Mouse (Mus musculus) macrophage (primary cell): Measurements from ENCODE around the gene Ndufs4. TPM values are rescaled to one million over a fixed set of nuclear protein-coding genes. Genes with fewer than 3 reads are reported as not detected.

Experiments used
- H3K27ac ChIP-seq: fragments of 350-480 bp; formaldehyde crosslinking; 2 replicates; pipeline ENCODE4 v1.9.0; 2021
- H3K36me3 ChIP-seq: fragments of 350-480 bp; formaldehyde crosslinking; 2 replicates; pipeline ENCODE4 v1.9.0; 2021; ENCODE audit errors: inconsistent target
- H3K4me3 ChIP-seq: fragments of 350-480 bp; formaldehyde crosslinking; 2 replicates; pipeline ENCODE4 v1.9.0; 2021; ENCODE audit errors: inconsistent target
- H3K79me2 ChIP-seq: fragments of 350-480 bp; formaldehyde crosslinking; 2 replicates; pipeline ENCODE4 v1.9.0; 2021; ENCODE audit errors: inconsistent target
- WGBS: methylation state at CpG from one replicate; pipeline ENCODE4 v1.1.7; 2026; ENCODE audit warnings: inconsistent platforms; ENCODE audit not compliant: missing documents; 5-methylcytosine and 5-hydroxymethylcytosine counted together
- polyA plus RNA-seq: library from polyadenylated mRNA; stranded (reverse); fragments of 250-400 nt; gene quantifications from 3 replicates; pipeline ENCODE4 v1.2.4, GENCODE M21; 2018; ENCODE audit warnings: inconsistent platforms
- total RNA-seq, 78 experiments: library from RNA; depleted of rRNA; stranded (reverse); fragments of 250-400 nt; gene quantifications; 1 replicate in 9 of 78; 2 replicates in 24 of 78; 3 replicates in 43 of 78; 4 replicates in 2 of 78; pipeline ENCODE4 v1.2.4; 2018; ENCODE audit warnings: inconsistent platforms in 56 of 78

The Ndufs4 gene
- total RNA-seq (2018; cell fraction: chromatin; rRNA removed): 10 to 100 TPM; 16.7 to 48.1 (median 28.8) TPM
- total RNA-seq (2018; cell fraction: cytosol; rRNA removed): 10 to 100 TPM; 52.6 to 89.9 (median 69.8) TPM
- 10 to 100 TPM; 19.2 to 45.6 (median 31.5) TPM for total RNA-seq (2018; cell fraction: nucleus; rRNA removed)
- 33.9 to 65.2 TPM (median 41.5 TPM) in 3 replicates for polyA plus RNA-seq

DNA sequence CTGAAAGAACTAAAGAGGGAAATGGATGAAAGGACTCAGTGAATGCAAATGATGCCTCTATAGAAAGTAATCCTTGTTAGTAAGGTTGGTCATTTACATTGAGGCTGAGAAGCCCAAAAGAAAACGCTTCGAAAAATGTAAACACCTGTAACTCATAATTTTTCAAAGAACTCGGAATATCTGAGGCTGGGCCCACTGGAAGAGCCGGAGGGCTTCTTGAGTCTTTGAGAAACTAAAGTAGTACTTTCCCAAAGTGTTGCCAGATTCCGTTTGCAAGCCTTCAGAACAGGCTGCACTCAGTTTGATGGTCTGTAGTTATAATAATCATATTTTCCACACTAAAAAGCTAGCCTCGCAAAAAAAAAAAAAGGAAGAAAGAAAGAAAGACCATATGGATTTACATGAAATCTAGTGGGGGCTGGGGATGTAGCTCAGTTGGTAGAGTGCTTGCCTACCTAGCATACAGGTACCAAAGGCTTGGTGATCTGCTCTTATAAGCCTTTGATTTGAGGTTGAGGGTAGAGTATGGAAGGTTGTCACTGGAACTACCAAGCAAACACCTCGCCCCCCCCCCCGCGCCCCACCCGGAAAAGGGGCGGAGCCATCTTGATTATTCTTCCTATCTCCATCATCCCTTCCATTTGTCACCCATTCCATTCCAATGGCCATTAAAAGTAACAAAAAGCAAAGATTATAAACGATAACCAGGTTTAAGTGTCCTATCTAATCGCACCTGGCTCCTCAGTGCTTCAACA lies at the start of gene Ndufs4:
Gene Ndufs4, minus strand, starts transcription at position 48 of the 755 bp plus-strand sequence.
- H3K4me3 ChIP-seq: peak within 1 kb of the TSS; percentile 89

DNA sequence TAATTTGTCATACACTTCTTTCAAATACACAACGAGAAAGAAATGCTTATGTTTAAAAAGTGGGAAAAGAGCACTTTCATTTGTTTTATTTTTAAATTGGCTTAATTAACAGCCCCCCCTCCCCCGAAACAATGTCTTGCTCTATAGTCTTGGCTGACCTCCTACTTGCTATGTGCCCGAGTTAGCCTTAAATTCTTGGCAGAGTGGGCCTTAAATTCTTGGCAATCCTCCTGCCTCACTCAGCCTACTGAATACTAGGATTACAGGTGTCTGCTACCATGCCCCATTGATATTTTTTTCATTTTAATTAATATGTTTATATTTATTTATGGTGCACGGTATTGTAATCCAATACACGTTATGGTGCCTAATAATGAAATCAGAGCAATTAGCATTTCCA lies 44.4 kb upstream of the Ndufs4 start:
- H3K79me2 ChIP-seq: no peaks in the 10 kb centered on the region
- no peaks in the 10 kb centered on the region for H3K36me3 ChIP-seq
- H3K27ac ChIP-seq: no peak overlapping the region
- WGBS: 94% methylated on average over 5 of the region's 5 CpGs
- H3K4me3 ChIP-seq: no peak overlapping the region

More for the DNA sequence above, at the start of gene Ndufs4:
- Histone ChIP-seq H3K36me3 (no peaks in the 10 kb centered on the region), H3K27ac (peak within 1 kb of the TSS; percentile 29; the same call in 1 of the 2 replicates), H3K79me2 (peaks cover 33% of the 10 kb centered on the region)
- whole genome bisulfite sequencing: 66% methylated on average over 12 of the region's 13 CpGs

DNA sequence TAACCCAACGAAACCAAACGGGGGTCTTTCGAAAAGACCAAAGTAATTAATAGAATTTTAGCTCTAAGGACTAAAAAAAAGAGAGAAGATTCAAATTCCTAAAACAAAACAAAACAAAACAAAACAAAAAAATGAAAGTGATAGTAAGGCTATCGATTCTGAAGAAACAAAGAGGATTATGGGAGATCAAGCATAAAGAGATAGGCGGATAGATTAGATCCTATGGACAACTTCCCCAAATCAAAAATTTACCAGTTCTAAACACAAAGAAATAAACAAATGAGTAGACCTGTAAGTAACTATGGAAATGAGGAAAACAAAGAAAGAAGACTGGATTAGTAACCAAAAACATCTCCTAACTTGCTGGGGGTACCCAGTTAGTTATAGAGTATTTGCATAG lies 37.2 kb upstream of the Ndufs4 start:
- WGBS: 89% methylated on average over 5 of the region's 5 CpGs
- Histone ChIP-seq H3K36me3 (no peaks in the 10 kb centered on the region), H3K79me2 (no peaks in the 10 kb centered on the region)

GRCm38 (mm10) chr13:114420235-114420634 lies 32.2 kb upstream of the Ndufs4 start:
- Histone ChIP-seq H3K4me3 (no peak overlapping the region), H3K79me2 (no peaks in the 10 kb centered on the region), H3K36me3 (no peaks in the 10 kb centered on the region), H3K27ac (no peak overlapping the region)
- WGBS: 81% methylated on average over 8 of the region's 8 CpGs

More for the DNA sequence above, 37.2 kb upstream of the Ndufs4 start:
- Histone ChIP-seq H3K27ac (no peak overlapping the region), H3K4me3 (no peak overlapping the region)

GRCm38 (mm10) chr13:114419364-114419763 lies 31.3 kb upstream of the Ndufs4 start:
- no peaks in the 10 kb centered on the region for H3K79me2 ChIP-seq
- H3K27ac ChIP-seq: no peak overlapping the region
- WGBS: 88% methylated on average over 3 of the region's 3 CpGs
- H3K36me3 ChIP-seq: no peaks in the 10 kb centered on the region
- H3K4me3 ChIP-seq: no peak overlapping the region

- no peaks in the 10 kb centered on the region for H3K36me3 ChIP-seq
- H3K4me3 ChIP-seq: no peak overlapping the region
- H3K27ac ChIP-seq: no peak overlapping the region
- H3K79me2 ChIP-seq: no peaks in the 10 kb centered on the region
These were observed 24.3 kb upstream of the Ndufs4 start for GRCm38 (mm10) chr13:114412326-114412725.

DNA sequence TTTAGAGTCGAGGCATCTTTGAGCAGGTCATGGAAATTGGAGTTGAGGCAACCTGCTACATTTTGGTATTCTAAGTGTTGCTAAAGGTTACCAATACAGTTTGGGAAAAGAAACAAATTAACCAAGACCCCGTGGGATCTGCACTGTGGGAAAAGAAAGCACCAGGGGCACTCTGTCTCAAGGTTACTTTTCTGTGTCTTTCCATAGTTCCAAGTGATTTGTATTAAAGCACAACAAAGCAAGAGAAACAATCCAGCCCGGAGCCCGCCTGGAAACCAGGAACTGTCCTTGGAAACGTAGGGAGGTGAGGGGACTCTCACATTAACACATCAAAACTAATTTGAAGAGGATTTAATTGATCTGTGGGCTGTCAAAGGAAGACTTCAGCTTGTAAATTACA lies 18.8 kb upstream of the Ndufs4 start:
- Histone ChIP-seq H3K36me3 (no peaks in the 10 kb centered on the region), H3K79me2 (no peaks in the 10 kb centered on the region), H3K27ac (no peak overlapping the region), H3K4me3 (no peak overlapping the region)
- WGBS: 74% methylated on average over 5 of the region's 5 CpGs

GRCm38 (mm10) chr13:114406424-114406823 lies 18.4 kb upstream of the Ndufs4 start:
- Histone ChIP-seq H3K79me2 (no peaks in the 10 kb centered on the region), H3K27ac (no peak overlapping the region), H3K36me3 (no peaks in the 10 kb centered on the region), H3K4me3 (no peak overlapping the region)
- 57% methylated on average over 5 of the region's 5 CpGs for WGBS

DNA sequence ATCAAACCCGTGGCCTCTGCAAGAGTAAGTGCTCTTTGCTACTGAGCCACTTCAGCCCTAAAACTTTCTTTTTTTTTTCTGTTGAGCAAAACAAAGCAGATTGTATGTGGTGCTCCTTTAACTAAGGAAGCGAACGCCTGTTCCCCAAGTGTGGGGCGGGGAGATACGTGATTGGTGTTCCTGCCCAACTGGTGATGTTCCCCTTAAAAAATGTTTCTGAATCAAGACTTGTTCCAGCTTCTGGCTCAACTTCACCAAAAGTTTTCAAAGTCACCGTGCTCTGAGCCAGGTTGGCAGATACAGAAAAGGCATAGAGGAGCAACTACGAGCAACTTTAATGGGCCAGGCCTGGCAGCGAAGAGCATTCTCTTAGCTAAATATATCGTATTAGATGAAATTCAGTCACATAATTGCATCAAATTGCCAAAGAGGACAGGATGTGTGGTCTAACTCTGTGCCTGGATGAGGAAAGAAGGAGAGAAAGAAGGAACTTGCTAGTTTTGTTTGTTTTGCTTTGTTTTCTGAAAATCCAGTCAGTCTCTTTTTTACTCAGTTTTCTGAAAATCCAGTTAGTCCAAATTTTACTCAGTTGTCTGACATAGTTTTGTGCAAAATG lies 17.1 kb upstream of the Ndufs4 start:
- Histone ChIP-seq H3K4me3 (no peak overlapping the region), H3K27ac (0 out of 2 replicates have a peak overlapping the region, but pooled peaks have one; percentile 1), H3K79me2 (no peaks in the 10 kb centered on the region), H3K36me3 (no peaks in the 10 kb centered on the region)
- WGBS: 41% methylated on average over 9 of the region's 9 CpGs

DNA sequence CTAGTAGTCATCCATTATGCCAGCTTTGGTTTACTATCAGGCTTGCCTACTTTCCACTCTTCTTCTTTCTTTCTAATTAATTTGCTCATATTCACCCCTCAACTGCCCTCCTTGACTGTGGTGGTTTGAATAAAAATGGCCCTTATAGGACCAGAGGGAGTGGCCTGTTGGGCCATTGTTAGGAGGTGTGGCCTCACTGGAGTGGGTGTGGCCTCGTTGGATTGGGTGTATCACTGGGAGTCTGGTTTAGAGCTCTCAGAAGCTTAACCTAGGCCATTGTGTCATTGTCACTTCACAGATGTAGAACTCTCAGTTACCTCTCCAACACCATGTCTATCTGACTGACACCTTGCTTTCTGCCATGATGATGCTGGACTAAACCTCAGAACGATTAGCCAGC lies 10.8 kb upstream of the Ndufs4 start:
- H3K27ac ChIP-seq: no peak overlapping the region
- H3K79me2 ChIP-seq: no peaks in the 10 kb centered on the region
- 83% methylated on average over 2 of the region's 2 CpGs for WGBS
- H3K4me3 ChIP-seq: no peak overlapping the region
- no peaks in the 10 kb centered on the region for H3K36me3 ChIP-seq

DNA sequence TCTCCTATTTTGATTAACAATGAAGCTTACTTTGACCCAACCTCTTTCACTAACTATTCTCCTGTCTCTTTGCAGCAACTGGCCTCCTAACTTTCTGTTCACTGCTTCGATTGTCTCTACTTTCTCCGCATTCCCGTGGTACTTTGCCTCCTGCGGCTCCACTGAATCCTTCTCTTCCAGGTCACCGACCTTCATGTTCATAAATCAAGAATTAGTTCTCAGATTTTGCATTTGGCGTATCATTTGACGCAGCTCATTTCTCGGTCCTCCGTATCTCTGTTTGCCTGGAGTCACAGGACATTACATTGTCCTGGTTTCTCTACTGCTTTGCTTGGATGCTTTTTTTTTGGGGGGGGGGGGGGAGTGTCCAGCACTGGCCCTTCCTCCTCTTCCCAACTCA lies 9.2 kb upstream of the Ndufs4 start:
- Histone ChIP-seq H3K79me2 (no peaks in the 10 kb centered on the region), H3K4me3 (no peak overlapping the region), H3K36me3 (no peaks in the 10 kb centered on the region), H3K27ac (no peak overlapping the region)
- WGBS: 90% methylated on average over 9 of the region's 9 CpGs

- WGBS: 91% methylated on average over 10 of the region's 10 CpGs
These were observed 8.8 kb upstream of the Ndufs4 start for GRCm38 (mm10) chr13:114396863-114397262.

GRCm38 (mm10) chr13:114394784-114395183 lies 6.7 kb upstream of the Ndufs4 start:
- Histone ChIP-seq H3K36me3 (no peaks in the 10 kb centered on the region), H3K4me3 (no peak overlapping the region), H3K79me2 (no peaks in the 10 kb centered on the region), H3K27ac (no peak overlapping the region)
- WGBS: 89% methylated on average over 1 of the region's 2 CpGs

More at GRCm38 (mm10) chr13:114396863-114397262, 8.8 kb upstream of the Ndufs4 start:
- Histone ChIP-seq H3K27ac (no peak overlapping the region), H3K4me3 (no peak overlapping the region), H3K36me3 (no peaks in the 10 kb centered on the region), H3K79me2 (no peaks in the 10 kb centered on the region)

DNA sequence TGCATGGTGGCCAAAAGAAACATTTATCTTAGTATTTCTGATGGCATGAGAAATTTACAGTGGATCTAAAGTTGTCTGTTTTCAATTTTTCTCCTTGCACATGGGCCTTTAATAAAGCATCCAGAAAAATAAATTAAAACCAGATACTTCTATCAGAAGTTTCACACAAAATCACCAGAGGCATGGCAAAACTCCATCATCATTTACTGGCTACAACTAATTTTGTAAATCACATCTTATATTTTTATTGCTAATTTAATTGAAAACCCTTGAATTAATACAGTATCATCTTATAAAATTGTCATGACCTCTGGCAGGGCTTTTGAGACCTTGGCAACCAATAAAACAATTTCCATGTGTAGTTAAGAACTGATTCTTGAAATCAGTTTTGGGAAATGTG lies 4.4 kb upstream of the Ndufs4 start:
- H3K36me3 ChIP-seq: no peaks in the 10 kb centered on the region
- H3K79me2 ChIP-seq: peaks cover 3% of the 10 kb centered on the region
- H3K27ac ChIP-seq: no peak overlapping the region
- H3K4me3 ChIP-seq: no peak overlapping the region

DNA sequence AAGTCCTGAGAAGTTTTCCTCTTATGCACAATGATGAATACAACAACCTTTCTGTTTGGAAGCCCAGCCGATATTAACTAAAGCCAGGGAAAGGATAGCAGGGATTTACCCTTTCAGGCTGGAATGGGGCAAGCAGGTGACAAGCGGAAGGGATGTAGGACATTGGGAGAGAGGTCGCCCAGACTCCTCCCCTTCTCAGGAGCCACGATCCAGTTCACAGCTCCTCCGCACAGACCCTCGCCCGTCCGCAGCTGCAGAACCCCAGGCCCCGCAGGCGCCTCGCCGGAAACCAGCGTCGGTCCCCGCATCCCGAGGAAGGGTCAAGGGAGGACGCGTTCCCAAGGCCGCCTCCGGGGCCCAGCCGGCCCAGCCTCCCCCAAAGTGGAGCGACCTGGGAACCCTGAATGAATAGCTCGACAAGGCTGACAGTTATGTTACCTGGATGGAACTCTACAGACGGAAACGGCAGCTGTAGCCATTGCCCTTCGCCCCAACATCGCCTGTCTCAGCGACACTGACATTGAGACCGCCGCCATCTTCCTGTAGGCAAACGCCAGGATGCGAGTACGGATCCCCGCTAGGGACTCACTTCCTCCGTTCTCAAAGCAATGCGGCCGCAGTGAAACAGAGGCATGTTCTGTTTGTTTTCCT lies 412 bp downstream of the Ndufs4 start:
- 1% methylated on average over 37 of the region's 37 CpGs for WGBS
- Histone ChIP-seq H3K4me3 (peak overlapping the region; percentile 89), H3K27ac (peak overlapping the region; percentile 29; the same call in 1 of the 2 replicates), H3K36me3 (no peaks in the 10 kb centered on the region), H3K79me2 (peaks cover 39% of the 10 kb centered on the region)
